Mouse (Mus musculus) gonadal fat pad, adult 2 months (tissue): ENCODE measurements around the gene Tjp3. TPM values are rescaled to one million over a fixed set of nuclear protein-coding genes. Genes with fewer than 3 reads are reported as not detected.

ENCODE experiments used
- DNase-seq: peaks from one replicate; pipeline ENCODE4 v3.0.0-alpha.2; 2012; ENCODE audit warnings: low read depth
- polyA plus RNA-seq: library from polyadenylated mRNA; depleted of rRNA; stranded (reverse); fragments of >200 nt; gene quantifications from 2 replicates; pipeline ENCODE4 v1.2.3, GENCODE M21; 2012; rRNA removed

The Tjp3 gene
- polyA plus RNA-seq, result 21.4 and 29.9 TPM in 2 replicates

DNA sequence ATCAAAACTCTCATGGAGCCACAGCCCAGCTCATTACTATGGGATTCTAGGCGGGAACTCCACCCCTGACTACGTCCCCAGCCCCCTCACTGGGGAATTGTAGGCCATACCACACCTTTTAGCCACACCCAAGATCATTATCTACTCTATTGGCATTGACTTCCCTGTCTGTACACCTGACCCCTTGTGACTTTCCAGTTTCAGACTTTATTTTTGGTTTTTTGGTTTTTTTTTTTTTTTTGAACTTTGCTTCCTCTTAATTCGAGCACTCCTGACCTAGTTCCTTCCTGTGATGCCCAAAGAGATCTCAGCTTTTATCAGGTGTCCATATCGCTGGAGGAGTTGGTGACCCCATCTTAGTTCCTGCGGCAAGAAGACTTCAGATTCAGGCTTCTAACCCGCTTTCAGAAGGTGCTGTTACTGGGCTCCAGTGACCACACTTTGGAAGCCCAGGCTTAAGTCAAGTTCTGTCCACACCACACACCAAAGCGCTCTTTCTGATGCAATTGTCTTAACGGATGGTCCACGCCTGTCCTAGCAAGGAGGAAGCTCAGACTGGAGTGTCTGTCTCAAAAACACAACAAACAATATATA is at the start of gene Tjp3:
TSS of gene Tjp3 (minus strand) at position 71 of the 594 bp plus-strand sequence.
- DNase-seq, result no peak

DNA sequence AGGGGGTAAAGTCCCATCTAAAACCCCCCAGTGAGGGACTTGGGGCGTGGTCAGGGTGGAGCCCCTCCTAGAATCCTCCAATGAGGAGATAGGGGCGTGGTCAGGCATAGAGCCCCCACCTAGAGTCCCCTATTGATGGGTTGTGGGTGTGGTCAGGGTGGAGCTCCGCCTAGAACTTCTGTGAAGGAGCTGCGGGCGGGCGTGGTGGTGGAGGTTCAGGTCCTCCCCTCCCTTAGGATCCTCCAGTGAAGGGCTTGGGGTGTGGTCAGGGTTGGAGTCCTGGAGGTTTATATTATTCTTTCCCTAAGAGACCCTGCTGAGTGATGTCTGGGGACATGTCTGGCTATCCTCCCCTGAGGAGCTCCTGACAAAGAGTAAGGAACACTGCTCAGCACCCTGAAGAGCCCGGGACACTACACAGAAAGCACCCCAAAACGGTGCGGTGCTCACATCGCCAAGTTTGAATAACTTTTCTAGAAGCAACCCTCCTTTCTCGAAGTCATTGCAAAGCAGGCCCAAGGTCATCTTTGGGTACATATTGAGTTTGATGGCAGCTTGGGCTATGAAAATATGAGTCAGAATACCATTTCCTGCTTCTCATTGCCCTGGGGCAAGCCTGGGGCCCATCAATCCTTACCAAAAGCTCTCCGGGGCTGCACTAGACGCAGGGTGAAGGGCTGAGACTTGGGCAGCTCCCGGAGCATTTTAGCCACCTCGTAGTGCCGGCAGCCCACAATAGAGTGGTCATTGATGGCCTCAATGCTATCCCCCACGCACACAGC is 49.4 kb upstream of the Tjp3 start:
- DNase-seq, result no peak

DNA sequence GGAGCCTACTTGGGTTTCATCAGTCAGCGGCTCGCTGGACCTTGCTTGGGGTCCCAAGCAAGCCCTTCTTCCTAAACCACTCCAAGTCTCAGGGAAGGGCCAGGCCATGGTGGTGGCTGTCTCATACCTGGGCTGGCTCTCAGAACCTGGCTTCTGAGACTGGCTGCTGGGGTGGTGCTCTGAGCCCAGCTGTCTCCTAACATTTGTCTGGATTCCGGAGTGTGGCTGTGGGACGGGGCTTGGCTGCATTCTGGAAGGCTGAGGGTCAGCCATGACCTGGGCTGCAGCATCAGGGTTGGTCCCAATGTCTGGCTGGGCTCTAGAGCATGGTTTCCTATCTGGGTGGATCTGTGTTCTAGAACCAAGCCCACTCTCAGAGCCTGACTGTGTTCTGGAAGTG is 45.2 kb upstream of the Tjp3 start:
- no peak for DNase-seq

DNA sequence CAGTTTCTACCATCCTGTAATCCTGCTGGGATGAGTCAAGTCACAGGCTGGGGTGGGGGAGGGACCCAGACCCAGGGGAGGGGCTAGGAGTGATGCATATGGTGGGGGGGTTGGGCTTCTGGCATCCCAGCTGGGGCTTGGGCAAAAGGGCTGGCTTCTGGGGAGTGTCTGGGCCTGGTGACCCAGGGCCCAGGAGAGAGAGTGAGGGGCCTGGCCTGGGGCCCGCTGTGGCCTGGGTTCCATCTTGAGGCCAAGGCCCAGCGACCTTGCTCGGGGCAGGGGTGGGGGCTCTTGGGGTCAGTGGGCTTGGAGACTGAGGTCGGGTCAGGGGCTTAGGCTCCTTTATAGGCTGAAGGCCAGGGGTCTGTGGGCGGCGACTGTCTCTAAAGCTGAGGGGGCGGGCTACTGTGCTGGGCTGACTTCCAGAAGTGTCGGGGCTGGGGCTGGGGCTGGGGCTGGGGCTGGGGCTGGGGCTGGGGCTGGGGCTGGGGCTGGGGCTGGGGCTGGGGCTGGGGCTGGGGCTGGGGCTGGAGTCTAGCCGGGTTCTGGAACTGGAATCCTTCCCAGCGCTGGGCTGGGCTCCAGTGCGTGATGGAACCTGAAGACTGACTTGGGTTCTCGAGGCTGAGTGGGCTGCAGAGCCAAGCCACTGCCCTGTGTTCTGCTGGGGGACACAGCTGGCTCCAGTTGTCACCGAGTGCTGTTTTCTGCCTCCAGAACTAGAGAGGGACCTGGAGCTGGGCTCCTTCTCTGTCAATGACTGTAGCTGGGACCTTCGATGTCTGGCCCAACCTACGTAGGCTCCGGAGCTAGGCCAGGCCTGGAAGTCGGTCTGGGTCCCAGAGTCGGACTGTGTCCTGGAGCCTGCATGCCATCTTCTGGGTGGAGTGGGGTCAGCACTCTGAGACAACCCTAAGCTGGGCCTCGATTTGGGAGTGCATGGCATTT is 44.3 kb upstream of the Tjp3 start:
- no peak for DNase-seq

DNA sequence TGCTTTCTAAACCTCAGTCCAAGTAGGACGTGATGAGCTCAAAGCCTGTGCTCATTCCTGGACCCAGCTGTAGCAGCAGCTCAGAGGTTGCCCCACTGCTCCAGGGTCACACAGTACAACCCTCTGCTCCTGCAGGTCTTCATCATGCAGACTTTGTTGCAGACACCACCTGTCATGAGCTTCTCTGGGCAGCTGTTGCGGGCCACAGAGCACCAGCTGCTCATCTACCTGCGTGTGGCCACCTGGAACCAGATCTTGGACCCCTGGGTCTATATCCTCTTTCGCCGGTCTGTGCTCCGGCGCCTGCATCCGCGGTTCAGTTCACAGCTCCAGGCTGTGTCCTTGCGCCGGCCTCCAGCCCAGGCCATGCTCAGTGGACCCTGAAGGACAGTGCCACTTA is 42.9 kb upstream of the Tjp3 start:
- DNase-seq, result no peak

DNA sequence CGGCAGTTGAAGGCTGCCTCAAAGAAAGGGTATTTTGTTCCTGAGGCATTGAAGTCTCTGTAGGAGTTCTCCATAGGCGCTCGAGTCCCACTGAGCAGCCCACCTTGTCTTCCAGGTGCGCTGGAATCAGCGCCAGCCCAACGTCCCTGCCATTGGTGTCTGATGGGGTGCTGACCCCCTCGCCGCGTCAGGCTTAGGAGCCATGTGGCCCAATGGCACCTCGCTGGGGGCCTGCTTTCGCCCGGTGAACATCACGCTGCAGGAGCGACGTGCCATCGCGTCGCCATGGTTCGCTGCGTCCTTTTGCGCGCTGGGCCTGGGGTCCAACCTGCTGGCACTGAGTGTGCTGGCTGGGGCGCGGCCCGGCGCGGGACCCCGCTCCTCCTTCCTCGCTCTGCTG is 40.9 kb upstream of the Tjp3 start:
- DNase-seq, result no peak

DNA sequence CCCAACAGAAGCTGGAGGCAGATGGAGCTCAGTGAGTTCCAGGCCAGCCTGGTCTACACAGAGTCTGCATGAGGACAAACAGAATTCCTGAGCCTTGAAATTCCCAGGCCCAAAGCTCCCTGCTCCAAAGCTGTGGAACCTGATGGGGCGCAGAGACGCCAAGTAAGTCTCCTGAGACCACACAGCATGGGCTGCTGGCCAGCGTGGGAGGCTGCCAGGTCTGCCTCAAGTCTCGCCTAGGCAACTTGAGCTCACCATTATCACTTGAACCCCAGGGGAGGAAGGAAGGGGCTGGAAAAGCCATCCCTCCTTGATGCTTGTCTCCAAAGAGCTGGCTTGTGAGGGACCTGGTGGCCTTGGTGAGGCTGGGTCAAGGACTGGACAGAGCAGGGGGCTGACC is 38.6 kb upstream of the Tjp3 start:
- no peak for DNase-seq

DNA sequence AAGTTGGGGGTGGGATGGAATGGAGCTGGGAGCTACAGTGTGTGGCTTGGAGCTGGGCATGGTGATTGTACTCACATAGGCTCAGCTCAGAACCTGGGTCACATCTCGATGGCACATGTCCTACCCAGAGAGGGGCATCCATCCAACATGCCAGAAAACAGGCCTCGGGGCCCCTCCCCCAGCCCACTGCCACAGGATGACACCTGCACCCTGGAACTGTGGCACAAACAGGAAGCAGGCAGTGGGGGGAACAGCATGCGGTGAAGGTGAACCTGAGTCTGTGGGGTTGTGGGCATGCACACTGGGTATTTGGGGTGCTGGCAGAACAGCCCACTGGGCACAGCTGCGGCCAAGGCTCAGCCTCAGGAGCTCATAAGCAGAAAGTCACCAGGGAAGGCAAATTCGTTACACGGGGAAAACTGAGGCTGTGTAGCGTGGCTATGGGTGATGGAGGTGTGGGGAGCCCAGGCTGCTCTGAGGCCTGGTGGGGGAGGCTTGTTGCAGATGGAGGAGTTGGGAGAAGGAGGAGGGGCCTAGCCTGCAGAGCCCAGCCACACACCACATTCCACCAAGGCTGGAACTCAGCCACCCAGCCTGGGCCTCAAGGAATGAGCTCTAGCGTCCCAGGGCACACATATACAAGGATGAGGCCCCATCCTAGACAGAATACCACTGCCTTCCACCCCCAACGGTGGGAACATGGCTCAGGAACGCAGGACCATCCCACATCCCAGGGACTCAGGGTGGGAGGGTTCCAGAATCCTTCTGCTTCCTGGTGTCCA is 38.0 kb upstream of the Tjp3 start:
- no peak for DNase-seq

DNA sequence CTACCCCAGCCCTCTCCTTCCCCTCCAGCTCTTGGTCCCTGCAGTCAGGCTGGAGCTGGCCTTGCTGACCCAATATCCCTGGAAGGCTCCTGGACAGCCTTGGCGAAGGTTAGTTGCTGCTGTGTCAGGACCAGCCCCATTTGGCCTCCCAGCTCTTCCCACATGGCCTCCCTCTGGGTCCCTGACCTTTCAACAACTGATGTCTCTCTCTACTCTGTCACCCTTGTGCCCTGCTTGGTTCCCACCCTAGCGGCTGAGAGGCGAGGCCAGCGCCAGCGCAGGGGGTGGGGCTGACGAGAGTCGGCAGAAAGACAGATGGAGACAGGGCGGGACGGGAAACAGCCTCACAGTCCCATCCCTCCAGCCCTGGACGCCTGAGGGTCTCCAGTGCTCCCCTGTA is 37.0 kb upstream of the Tjp3 start, which contains the start of gene Tbxa2r:
TSS of gene Tbxa2r (plus strand) at position 346 of the 400 bp plus-strand sequence.
- DNase-seq, result no peak

DNA sequence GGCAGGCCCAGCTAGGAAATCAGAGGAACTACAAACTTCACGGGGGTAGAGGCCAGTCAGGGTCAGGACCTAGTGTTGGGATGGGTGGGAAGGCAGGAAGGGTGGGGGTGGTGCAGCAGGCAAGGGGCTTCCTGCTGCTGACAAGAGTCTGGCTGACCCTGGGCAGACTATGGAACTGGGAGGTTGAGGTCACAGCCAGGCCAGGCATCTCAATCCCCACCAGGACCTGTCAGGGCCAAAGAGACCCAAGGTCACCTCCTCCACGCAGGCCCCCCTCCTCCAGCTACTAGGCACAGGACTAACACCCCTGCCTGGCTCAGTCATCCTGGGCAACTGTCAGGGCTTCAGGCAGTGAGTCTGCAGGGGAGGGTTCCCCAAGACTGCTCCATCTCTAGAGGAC is 36.6 kb upstream of the Tjp3 start:
- no peak for DNase-seq

DNA sequence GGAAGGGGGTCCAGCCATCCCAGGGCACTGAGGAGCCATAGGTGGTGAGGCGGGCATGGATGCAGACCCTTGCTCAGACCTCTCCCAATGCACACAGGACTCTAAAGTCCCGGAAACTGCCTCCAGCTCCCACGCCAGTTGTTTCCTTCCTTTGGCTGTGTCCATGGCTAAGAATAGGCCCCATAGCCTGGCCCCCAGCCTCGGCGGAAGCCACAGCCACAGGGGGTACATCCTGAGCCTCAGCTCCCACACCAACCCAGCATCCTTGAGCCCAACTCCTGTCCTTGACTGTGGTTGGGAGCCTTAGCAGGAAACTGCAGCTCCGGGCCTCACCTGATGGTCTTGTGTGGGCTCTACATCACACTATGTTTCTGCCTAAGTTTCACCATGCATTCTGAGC is 35.5 kb upstream of the Tjp3 start:
- DNase-seq, result no peak

DNA sequence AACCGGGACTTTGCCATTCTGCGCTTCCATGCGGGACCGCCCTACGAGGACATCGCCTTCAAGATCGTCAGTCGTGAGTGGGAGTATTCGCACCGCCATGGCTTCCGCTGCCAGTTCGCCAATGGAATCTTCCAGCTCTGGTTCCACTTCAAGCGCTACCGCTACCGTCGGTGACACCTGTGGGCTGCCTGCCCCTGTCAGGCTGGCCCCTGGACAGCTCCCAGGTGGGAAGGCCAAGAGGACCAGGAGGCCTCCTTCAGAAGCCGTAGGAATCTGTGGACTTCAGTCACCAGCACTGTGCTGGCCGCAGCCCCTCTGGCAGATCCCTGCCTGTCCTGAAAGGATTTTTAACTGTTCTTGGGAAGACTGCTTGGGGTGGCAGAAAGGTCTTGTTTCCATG is 34.4 kb upstream of the Tjp3 start:
- DNase-seq, result no peak

DNA sequence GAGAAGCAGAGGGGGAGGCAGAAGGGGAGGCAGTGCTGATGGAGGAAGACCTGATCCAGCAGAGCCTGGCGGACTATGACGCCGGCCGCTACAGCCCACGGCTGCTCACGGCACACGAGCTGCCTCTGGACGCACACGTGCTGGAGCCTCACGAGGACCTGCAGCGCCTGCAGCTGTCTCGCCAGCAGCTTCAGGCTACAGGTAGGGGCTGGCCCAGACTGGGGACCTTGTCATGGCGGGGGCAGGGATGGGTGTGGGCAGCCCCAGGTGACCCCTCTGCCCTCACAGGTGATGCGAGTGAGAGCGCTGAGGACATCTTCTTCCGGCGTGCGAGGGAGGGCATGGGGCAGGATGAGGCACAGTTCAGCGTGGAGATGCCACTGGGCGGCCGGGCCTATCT is 33.8 kb upstream of the Tjp3 start:
- DNase-seq, result no peak

DNA sequence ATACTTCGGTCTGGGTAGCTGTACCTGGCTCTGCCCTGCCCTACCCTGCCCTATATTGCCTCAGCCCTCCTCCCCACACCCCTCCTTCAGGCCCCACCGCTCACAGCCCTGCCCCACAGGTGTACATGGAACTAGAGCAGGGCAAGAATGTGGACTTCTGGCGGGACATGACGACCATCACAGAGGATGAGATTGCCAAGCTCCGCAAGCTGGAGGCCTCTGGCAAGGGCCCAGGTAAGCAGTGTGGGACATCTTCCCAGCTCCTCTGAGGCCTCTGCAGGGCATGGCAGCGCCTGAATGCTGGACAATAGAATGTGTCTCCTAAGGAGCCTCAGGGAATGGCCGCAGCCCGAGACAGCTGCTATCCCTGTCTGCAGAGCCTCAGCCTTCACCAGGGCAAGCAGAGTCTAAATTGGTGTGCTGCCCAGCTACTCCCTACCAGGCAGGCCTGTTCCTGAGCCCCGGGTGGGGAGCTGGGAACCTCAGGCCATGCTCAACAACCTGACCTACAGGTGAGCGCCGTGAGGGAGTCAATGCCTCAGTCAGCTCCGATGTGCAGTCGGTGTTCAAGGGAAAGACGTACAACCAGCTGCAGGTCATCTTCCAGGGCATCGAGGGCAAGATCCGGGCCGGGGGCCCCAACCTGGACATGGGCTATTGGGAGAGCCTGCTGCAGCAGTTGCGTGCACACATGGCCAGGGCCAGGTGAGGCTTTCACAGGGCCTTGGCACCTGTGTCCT is 32.6 kb upstream of the Tjp3 start:
- DNase-seq, result no peak

DNA sequence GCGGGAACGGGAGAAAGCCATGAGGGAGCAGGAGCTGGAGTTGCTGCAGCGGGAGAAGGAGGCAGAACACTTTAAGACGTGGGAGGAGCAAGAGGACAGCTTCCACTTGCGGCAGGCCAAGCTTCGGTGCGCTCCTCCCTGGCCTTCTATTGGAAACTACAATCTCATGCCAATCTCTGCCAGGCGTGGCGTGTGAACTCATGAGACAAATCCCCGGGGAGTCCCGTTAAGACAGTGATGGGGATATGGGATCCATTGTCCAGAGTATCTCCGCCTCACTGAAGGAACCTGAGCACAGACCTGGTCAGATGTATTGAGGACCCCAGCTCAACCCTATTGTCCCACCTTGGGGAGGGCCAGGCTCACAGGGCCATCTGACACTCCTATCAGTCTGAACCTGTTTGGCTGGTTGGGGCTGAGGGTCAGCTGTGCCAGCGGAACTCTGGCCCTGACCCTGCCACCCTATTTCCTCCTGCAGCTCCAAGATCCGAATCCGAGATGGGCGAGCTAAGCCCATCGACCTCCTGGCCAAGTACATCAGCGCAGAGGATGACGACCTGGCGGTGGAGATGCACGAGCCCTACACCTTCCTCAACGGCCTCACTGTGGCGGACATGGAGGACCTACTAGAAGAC is 31.9 kb upstream of the Tjp3 start:
- no peak for DNase-seq

DNA sequence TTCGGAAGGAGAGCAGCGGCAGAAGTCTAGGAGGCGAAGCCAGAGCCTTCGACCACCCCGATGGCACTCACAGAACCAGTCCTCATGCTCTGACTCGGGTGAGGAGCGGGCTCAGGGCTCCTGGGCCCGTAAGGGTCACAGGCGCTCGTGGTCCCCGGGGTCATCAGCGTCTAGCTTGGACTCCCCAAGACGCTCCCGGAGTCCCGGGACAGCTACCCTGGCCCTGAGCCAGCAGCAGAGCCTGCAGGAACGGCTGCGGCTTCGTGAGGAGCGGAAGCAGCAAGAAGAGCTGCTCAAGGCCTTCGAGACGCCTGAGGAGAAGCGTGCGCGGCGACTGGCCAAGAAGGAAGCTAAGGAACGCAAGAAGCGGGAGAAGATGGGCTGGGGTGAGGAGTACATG is 31.1 kb upstream of the Tjp3 start:
- DNase-seq, result no peak

DNA sequence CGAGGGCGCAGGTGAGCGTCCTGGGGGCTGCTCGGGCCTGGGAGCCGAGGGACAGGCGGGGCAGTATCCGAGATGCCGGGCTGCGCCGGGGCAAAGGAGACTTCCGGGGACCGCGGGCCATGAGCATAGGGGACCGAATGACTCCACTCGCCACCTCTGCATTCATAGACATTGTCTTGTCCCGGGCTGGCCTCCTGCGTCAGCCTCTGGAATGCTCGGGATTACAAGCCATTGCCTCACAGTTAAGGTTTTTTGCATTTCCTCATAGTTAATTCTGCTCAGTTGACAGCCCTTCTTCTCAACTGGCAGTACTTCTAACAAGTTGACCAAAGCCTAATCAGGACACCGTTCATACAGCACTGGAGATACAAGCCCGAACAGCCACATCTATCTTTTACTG is 30.1 kb upstream of the Tjp3 start:
- no peak for DNase-seq

DNA sequence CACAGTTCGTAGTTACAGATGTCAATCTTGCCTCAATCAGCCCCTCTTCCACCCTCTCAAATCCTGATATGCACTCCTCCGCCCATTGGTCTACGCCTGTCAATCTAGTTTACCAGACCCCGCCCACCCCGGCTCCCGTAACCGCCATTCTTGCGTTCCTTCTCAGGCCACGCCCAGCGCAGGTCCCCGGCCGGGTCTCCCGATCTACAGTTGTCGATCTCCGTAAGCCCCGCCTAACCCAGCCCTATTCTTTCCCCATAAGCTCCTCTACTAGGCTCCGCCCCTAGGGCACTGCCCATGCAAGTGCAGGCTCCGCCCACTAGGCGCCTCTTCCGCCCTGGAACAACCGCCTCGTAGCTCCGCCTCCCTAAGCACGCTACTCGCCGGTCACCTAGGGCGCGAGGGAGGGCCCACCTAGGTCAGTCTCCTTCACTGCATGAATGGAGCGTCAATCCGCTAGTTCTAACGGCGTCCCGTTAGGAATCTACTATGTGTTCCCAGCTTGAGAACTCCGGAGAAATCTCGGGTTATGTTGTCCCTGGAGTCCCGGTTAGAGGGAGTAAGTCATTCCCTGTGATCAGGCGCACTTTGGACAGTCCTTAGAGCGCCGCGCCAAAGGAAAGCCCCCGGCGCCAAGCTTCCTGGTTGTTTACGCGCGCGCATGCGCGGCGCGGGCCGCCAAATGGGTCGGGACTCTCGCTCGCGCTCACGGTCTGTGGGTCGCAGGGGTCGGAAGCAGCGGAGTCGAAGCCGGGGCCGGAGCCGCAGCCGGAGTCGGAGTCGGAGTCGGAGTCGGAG is 29.4 kb upstream of the Tjp3 start, which contains the start of gene Cactin:
TSS of gene Cactin (plus strand) at position 554 of the 798 bp plus-strand sequence.
- peak; percentile 97 for DNase-seq

DNA sequence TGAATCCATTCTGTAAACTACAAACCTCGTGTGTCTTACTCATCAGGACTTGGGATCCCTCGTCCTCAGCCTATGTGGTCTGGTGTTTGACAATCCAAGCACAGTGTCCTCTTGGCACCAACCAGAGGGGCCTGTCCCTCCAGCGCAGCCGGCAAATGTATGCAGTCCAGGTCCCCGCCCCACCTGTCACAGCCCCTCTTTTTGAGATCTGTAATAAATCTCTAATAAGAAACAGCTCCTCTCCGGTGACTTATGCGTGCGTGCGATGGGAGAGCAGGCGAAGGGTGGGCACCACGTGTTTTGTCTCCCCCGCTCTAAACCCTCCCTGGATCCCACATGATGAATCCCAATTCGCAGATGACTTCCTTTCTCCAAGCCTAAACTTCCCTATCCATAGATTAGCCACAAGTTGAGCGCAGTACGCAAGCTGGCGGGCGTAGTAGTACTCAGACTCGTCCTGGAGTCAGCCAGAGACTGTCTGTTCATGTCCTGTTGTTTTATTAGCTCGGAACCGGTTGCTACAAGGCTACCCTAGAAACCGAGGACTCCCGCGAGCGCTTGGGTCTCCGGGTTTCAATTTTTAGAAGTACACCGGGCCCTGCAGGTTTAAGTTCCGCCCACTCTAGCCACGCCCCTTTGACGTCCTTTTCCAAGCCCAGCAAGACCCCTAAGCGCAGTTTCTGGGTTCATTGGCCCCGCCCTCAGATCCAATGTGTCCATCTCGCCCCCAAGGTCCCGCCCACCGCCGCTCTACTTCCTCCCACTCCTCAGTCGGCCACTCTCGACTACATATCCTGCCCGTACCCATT is 28.6 kb upstream of the Tjp3 start:
- DNase-seq, result peak; percentile 76
